Mouse (Mus musculus): Measurements from ENCODE around the gene Slc18b1. TPM values are rescaled to one million over a fixed set of nuclear protein-coding genes. Genes with fewer than 3 reads are reported as not detected.
"Not testable (repeated sequence)": the region's sequence is repeated elsewhere in the genome, so short reads cannot be mapped to it uniquely, and the experiment has no call there.

The Slc18b1 gene
- 10 to 100 TPM; 23.4 to 26.9 TPM for total RNA-seq (2021)

DNA sequence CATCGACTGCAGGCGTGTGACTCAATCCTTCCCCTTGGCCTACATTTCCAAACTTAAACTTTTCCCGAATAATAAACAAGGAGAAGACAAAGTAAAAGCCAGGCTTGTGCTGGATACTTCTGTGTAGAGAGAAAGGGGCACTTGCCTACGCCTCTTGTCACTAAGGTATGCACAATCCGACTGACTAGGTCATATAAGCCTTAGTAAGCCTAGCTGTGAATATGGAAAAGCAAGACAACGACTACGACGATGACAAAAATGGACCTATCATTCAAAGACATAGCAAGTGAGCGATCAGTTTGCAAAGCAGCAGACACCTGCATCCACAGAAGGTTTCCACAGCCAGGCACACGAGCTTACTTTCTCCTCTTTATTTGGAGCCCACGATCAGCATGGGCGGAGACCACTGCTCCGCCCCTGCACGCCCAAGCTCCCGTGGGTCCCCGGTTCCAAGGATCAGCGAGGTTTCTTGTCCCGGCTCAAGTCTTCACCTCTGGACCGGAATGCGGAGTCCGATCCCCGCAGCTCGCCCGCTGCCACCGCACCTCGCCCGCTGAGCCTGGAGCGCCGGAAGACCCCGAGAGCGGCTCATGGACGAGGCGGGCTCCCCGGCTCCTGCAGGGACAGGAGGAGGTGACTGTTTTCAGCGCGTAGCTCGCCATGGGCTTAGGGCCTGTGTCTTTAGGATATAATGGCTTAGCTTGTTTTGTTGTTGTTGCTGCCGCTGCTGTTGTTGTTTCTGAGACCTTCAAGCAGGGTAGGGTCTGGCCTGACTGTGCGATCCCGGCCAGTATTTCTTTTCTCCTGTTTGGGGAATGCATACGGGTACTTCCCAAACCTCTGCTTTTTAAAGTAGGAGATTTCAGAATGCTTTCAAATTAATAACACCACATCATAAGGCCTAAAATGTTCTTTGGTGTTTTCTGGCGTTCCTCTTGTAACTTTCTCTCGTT, at the start of gene Slc18b1:
TSS of gene Slc18b1 (plus strand) at position 436 of the 953 bp plus-strand sequence.
- intact Hi-C loops (cut with DNase I): no loop called here

DNA sequence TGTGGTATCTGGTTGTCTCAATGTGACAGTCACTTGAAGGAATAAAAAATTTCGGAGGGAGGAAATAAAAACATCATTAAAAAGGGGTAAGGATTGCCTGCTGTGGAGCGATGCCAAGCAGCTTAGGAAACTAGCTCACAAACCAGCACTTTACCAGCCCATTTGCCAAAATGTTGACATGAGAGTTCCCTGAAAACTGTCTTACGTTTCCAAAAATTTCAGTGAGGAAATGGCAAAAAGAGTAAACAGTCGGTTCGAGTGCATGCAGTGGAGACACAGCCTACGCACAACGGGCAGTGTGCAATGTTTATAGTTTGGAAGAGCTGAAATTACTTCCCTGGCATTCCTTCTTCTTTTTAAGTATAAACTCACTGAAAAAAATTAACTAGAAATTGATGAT, 42.6 kb upstream of the Slc18b1 start:
- DNase-seq: no peak
- intact Hi-C loops (cut with DNase I): no loop called here

More for the DNA sequence above, at the start of gene Slc18b1:
- DNase-seq: peak; percentile 38

DNA sequence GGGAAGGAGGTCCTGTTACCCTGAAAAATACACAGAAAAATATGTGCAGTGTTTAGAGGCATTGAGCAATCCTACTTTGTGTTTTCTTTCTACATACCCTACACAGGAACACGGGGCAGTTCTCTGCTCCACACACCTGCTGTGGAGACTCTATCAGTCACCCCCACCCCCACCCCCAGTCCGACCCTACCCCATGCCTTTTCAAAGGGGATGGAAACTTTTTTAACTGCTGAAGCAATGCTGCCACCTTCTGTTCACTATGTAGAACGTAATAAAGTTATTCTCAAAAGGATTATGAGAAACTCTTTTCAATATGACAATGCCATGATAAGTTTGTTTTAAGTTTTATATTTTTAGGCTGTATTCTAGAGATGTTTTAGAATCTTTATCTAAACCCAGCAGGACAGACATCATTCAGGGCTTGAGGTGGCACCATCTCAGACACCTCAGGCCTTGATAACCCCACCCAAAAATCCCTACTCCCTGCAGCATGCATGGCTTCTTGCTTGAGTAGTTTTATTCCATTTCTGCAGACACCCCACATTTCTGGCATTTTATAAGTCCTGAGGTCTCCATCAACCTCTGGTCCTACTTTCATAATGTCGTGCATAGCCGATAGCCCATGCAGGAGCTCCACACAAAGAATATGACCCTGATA, 19.4 kb upstream of the Slc18b1 start:
- intact Hi-C loops (cut with DNase I): loop anchor here (5.0 to 10.0 kb wide), 3 partner anchors 363 to 690 kb away; no protein-coding TSS in a partner anchor
- no peak for DNase-seq

DNA sequence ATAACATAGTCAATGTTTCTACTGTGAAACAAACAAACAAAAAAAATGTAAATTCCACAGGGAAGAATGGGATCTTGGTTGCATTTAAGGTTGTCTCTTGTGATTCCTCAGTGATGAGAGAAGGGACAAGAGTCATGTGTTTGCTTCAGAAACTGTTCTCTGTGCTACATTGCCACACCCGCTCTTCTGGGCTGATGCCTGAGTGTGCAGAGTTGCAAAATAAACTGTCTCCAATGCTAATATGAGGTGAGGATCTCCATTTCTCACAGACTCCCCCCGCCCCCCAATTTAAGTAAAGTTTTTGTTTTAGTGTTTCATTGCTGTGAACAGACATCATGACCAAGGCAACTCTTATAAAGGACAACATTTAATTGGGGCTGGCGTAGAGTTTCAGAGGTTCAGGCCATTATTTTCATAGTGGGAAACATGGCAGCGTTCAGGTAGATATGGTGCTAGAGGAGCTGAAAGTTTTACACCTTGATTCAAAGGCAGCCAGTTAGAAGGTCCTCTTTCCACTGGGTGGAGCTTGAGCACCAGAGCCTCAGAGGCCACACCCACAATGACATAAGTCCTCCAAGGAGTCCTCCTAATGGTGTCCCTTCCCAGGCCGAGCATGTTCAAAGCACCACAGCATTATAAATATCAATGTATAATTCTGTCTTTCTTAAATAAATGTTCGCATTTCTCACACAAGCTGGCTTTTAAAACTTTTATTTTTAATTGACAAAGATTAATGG, 16.1 kb upstream of the Slc18b1 start:
- intact Hi-C loops (cut with DNase I): no loop called here
- DNase-seq: no peak

DNA sequence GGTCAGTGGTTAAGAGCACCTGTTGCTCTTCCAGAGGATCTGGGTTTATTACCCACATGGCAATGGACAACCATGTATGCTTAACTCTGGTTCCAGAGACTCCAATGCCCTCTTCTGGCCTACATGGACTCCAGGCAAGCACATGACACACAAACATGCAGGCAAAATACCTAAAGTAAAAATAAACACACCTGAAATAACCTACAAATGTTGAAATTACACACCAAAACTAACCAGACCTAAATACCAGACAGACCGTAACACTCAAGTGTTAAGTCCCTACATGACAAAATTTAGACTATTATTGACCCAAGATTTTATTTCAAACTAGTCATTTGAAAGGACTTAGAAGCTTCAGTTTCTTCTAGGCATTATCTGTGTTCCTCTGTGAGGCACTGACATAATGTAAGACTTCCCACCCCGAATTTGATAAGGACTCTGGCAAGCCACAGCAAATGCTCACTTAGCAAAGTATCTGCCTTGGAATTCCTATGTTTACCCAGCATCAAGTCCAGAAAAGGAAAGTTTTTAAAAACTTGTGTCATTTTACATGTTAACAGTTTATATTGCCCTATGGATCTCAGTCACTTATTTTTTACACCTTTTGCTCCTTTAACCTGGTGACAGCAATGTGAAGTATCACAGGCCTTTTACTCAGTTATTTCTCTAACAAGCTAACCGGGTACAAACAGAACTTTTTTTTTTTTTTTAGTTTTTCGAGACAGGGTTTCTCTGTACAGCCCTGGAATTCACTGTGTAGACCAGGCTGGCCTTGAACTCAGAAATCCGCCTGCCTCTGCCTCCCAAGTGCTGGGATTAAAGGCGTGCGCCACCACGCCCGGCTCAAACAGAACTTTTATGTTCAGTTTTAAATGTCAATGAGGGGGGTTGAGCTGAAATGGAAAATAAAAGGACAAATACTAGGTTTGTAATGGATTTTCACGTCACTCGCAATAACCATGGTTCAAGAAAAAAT, 14.7 kb upstream of the Slc18b1 start:
- intact Hi-C loops (cut with DNase I): no loop called here
- no peak for DNase-seq

DNA sequence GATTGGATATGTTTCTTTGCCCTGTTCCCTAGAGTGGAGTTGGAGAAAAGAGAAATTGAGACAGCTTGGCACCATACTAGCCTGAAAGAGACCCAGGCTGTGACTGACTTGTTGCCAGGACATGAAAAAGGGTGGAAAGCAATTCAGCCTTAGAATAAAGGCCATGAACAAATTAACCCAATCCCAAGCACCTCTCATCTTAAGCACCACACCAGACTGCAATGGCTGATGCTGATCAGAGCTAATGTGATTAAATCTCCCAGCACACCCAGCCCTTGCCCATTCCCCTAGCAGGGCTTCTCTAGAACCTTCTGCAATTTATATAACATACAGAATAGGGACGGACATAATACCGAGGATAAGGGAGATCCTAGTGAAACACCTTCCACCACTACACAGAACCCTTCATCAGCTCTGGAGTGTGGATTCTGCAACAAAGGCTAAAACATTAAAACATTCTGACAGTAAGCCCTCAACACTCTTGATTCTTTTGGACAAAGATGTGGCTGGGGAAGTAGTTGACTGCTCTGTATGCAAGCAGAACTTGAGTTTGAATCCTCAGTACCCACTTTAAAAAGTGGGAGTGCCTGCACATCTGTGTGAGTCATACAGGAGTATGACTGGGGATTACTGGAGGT, 13.8 kb upstream of the Slc18b1 start:
- intact Hi-C loops (cut with DNase I): no loop called here

DNA sequence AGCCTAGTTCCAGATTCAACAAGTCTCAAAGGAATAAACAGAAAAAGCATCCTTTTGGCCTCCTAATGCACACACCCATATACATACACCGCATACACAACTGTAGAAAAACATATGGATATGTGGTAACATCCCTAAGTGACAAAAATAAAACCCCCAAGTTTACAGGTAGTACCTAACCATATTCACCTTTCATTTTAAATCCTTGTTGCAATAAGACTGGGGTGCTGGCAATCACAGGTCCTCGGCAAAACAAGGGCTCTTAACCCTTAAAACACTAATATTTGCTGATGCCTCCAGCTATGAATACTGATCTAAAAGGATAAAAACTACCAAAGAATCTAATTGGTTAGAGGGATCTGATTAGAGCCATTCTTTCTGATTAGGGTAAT, 13.3 kb upstream of the Slc18b1 start:
- DNase-seq: no peak
- intact Hi-C loops (cut with DNase I): no loop called here

More for the DNA sequence above, 13.8 kb upstream of the Slc18b1 start:
- no peak for DNase-seq

DNA sequence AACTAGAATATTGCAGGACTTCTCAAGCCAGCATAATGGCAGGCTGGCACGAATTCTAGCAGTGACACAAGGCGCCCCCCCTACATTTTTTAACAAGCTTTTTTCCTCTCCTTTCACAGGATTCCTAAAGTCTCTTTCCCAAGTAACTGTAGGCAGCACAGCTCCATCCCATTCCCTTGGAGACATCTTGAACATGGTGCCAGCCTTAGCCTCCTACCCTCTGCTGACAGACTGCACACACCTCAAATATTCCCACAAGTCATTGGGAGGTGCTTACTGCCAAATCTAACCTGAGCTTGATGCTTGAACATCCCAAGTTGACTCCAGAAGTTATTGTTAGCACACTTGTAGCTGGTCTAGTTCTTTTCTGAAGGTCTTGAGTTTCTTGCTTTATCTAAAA, 12.7 kb upstream of the Slc18b1 start:
- DNase-seq: no peak
- intact Hi-C loops (cut with DNase I): no loop called here

DNA sequence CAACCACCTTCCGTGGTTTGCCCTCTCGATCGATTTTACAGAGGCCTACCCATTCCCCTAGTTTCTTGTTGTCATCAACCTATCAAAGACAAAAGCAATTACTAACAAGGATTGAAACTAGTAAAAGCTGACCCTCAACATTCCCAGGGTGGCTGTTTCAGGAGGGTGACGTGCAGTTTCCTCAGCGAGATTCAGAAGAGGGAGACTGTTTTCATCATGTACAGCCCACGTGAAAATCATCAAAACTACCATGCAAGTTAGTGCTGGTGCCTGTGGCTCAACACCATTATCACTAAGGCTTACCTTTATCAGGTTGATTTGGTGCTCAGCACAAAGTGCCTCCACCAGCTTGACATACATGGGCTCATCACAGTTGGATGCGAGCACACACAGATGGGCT, 11.2 kb upstream of the Slc18b1 start:
- intact Hi-C loops (cut with DNase I); DNase-seq: not testable (repeated sequence)

DNA sequence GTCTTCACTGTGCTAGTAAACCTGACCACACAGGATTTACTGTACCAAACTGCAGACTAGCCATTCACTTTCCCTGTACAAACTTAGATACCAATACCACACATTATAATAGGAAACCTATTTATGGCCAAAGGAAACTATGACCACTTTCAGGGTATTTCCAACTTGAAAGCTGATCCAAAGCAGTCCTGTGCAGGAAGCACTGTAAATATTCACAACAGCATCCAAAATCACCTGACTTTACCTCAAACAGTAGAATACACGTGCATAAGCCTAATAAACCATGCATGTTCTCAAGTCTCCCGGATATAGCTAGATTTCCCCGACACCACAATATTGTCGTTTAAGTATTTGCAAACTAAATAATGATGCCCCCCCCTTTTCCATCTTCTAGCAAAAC, 10.7 kb upstream of the Slc18b1 start:
- intact Hi-C loops (cut with DNase I): no loop called here
- DNase-seq: no peak

DNA sequence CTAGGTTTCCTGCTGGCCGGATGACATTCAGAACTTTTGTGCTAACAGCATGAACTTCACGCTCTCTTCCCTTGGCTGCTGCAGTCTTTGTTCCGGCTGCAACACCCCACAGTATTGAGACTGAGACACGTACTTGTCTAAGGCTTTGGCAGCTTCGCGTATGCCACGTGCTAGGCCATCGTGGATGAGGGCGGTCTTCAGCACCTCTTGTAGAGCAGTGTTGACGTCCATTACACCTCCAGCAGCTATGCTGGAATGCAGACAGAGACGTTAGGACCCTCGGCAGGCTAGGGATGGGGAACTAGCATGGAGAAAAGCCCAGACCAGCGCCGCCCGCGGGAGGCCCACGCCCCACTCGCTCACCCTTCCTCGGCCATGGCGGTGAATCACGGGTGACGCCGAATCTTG, 10.2 kb upstream of the Slc18b1 start:
- DNase-seq; intact Hi-C loops (cut with DNase I): not testable (repeated sequence)

DNA sequence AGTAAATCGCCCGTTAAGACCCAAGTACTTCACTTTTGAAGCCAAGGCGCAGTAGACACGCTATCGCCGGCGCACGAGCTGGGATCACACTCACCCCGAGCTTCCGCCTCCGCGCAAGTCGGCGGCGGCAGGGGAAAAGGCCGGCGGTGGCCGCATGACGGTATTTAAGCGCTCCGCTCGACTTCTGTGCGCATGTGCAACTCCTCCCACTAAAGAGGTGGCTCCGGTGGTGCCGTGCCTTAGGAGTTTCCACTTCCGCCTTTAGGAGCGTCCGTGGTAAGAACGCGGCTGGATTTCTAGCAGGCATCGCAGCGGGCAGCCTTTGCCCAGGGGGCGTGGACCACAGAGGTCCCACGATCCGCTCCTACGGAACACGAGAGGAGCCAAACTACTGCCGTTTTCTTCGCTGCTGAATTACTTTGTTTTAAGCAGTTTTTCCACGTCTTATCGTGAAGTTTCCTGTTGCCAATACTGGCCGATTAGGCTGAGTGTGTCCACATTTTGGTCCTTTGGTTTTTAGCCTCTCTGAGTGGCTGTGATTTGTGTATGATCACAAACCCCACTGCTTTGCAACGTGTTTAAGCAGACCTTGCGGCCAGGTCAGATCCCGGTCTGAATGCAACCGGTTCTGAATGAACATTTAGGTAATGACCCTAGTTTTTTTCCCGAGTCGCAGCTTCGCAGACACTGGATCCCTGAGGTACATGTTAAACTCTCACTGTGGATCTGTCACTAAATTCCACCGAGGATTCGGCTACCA, 9.5 kb upstream of the Slc18b1 start, which contains the start of gene Rps12:
TSS of gene Rps12 (minus strand) at position 214 of the 760 bp plus-strand sequence.
- intact Hi-C loops (cut with DNase I): no loop called here
- peak; percentile 99 for DNase-seq

DNA sequence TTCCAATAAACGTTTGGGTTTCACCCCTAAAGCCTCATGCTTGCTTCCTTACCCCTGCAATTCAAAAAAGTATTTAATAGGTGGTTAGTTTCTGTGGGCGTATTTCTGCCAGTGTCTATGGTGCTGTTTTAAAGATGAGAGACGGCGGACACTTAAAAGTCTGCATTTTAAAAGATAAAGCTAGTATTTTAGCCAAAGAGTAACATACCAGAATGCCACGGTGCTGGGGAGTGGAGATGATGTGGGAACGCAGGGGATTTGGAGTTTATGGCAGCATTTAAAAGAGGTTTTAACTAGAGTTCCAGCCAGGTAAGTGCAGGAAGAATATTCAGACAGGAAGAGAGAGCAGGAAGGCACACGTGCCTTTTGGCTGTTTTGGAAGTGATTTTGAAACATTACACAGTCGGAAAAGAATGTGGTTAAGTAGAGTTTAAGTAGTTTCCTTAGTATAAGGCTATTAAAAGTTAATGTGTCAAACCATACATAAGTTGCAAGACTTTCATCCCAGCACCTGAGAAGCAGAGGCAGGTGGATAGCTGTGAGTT, 8.7 kb upstream of the Slc18b1 start:
- no peak for DNase-seq
- intact Hi-C loops (cut with DNase I): no loop called here

DNA sequence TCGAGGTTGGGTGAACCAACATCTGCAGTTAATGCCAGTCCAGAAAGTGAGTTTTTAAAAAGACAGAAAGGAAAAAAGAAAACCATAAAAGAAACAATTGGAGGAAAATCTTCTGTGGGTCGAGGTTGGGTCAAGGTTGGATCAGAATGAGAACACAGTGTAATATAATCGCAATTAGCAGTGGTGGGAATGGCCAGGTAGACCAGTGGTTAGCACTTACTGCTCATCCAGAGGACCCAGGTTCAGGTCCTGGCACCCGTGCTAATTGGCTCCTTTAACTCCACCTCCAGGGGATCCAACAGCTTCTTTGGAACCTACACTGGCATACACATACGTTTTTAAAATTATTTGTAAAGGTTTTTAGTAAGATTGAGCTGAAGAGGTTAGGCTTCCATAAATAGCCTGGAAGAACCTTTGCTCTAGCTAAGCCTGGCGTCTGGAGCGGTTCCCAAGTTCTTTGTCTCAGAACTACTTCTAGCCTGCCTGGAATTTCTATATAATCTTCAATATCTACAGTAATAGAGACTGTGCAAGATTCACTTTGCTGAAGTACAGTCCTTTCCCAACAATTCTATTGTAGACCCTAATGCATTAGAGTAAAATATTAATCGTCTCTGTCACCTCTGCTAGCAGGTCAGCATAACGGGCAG, 790 bp upstream of the Slc18b1 start:
- intact Hi-C loops (cut with DNase I): no loop called here
- peak; percentile 8 for DNase-seq

DNA sequence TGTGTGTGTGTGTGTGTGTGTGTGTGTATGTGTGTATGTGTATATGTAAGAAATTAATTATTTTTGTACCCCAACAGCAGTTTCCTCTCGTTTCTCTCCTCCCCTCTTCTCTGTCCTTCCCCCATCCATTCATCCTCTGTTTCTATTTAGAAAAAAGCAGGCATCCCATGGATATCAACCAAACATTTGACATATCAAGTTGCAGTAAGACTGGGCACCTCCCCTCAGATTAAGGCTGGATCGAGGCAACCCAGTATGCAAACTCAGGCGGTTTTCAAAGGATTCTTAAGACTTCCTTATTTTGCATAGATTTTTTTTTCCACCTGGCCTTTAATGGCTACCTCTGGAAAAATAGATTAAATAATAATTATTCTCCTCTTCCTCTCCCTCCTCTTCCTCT, 820 bp downstream of the Slc18b1 start:
- DNase-seq: no peak
- intact Hi-C loops (cut with DNase I): no loop called here

DNA sequence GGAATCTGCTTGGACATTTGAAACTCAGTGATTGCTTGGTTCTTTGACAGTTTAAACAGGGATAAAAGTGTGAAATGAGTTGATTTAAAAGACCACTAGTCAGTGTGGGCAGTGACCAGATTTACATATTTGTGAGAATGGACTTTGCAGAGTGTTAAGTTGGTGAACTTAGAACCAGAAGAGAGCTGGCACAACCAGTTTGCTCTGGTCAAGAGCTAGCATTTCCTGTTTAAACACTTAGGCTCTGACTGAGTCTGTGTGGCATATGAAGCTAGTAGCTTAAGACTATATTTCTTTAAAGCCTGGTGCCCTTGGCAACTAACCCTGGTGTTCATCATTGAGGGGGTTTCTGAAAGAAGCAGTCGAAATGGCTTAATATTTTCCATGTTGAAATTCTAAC, 1.4 kb downstream of the Slc18b1 start:
- DNase-seq: no peak
- intact Hi-C loops (cut with DNase I): no loop called here

DNA sequence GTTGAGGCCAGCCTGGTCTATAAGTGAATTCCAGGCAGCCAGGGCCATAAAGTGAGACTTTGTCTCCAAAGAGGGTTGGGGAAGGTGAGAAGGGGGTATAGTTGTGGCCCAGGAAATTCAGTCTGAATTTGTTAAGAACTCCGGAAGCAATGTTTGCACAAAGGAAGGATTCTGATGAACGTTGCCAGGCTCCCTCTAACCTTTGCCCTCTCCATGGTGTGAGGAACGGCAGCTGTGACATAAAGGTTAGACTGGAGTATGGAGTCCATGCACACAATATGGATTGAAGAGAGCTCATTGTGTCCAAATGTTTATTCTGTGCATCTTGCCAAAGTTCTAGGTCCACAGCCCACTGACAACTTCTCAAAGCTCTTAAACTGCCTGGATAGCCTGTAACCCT, 3.1 kb downstream of the Slc18b1 start:
- intact Hi-C loops (cut with DNase I): no loop called here
- DNase-seq: no peak

DNA sequence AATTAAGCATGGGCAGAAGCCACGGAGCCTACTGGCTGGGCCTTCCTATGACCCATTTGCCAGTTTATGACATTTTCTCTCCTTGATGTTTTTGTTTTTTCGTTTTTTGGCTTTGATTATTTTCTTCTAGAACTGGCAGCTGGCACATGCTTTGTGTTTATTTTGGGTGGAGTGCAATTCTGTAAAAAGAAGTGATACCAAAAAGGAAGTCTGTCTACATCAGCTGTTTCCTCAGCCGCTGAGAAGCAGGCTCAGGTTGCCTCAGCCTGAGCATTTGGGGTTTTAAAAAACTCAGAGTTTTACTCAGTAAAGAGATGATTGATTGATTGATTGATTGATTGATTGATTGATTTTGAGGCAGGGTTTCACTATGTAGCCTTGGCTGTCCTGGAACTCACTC, 6.1 kb downstream of the Slc18b1 start:
- DNase-seq: no peak
- intact Hi-C loops (cut with DNase I): no loop called here
